Comparison of ENCODE assay signal across 9 mouse cellular contexts in the genomic region with DNA sequence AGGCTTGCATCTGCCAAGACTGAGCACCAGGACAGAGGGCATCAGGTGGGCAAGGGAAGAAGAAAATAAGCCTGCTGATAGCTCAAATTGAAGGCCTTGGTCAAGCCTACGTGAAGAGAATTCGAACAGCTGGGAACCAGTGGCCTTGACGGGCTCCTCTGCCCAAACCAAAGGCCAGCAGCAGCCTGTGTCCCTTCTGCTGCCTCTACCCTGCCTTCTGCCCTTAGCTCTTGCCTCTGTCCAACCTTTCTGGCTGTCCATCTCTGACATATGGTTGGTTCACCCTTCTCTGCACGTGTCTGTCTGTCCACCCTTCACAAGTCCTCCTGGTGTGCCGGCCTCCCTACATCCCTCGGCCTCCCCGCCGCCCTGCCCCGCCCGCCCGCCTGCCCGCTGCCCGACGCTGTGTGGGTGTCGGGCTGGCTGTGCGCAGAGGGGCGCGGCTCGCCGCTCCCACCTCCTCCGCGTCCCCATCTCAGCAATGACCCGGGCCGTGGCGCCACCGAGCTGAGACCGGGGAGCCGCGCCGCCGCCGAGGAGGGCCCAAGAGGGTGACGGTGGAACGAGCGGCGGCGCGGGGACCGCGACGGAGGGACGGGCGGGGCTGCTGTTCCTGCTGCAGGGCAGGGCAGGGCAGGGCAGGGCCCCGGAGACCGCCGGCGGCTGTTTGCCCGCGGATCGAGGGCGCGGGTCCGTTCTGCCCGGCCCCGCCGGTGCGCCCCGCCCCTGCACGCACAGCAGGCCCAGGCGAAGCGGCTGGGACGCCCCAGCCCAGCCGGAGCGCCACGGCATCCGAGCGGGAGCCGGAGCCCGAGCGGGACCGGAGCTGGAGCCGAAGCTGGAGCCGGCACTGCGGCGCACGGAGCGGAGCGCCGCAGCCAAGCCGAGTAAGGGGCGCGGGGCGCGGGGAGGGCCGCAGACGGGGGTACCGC. TPM values are rescaled to one million over a fixed set of nuclear protein-coding genes. Genes with fewer than 3 reads are reported as not detected.
DNase-seq lines count a peak whose midpoint lies in the region; ATAC-seq lines count a peak whose summit lies in the region.
"Had no signal": no experiment of that assay in that cellular context is flagged by ENCODE, and none has a peak within 500 bp of the region (broad histone marks: within the 10 kb centered on the region; RNA-seq: fewer than 3 reads in every experiment).

A gene (plus strand): TSS at position 325 of the 932 bp plus-strand sequence.

- 2% methylated on average over 74 of the region's 87 CpGs for WGBS in hindbrain, embryonic 14.5 days
- WGBS in limb, embryonic 15.5 days, result 2% methylated on average over 84 of the region's 87 CpGs
- under 1% methylated on average over 87 of the region's 87 CpGs for WGBS in midbrain, embryonic 15.5 days

- peak within 1 kb of the TSS; percentile 84 for H3K4me2 ChIP-seq in hindbrain, embryonic 14.5 days (replicated peaks)
- H3K4me2 ChIP-seq in limb, embryonic 15.5 days, result peak within 1 kb of the TSS; percentile 98
- peak within 1 kb of the TSS; percentile 97 for H3K4me2 ChIP-seq in midbrain, embryonic 15.5 days

- no peaks in the 10 kb centered on the region for H3K9me3 ChIP-seq in hindbrain, embryonic 14.5 days (ENCODE audit: control insufficient read depth, low read length)
- H3K9me3 ChIP-seq in limb, embryonic 15.5 days, result no peaks in the 10 kb centered on the region
- H3K9me3 ChIP-seq in midbrain, embryonic 15.5 days, result no peaks in the 10 kb centered on the region

- H3K4me1 ChIP-seq in brown adipose tissue, adult 24 weeks (ENCODE audit: control insufficient read depth, insufficient read depth, insufficient read length, low read length), result no peaks in the 10 kb centered on the region
- 0 out of 2 replicates have a peak, but pooled peaks cover 11% of the 10 kb centered on the region for H3K4me1 ChIP-seq in hindbrain, embryonic 14.5 days (replicated peaks; ENCODE audit: control insufficient read depth, insufficient read depth, low read length)
- peaks cover 8% of the 10 kb centered on the region; the same call in 1 of the 2 replicates for H3K4me1 ChIP-seq in limb, embryonic 15.5 days
- H3K4me1 ChIP-seq in midbrain, embryonic 15.5 days, result peaks cover 13% of the 10 kb centered on the region

- H3K36me3 ChIP-seq in hindbrain, embryonic 14.5 days (replicated peaks; ENCODE audit: control insufficient read depth, insufficient read depth), result no peaks in the 10 kb centered on the region
- no peaks in the 10 kb centered on the region for H3K36me3 ChIP-seq in limb, embryonic 15.5 days
- no peaks in the 10 kb centered on the region for H3K36me3 ChIP-seq in midbrain, embryonic 15.5 days (replicated peaks)

- peak within 1 kb of the TSS; percentile 83 for H3K9ac ChIP-seq in hindbrain, embryonic 14.5 days
- H3K9ac ChIP-seq in limb, embryonic 15.5 days, result peak within 1 kb of the TSS; percentile 55
- peak within 1 kb of the TSS; percentile 87 for H3K9ac ChIP-seq in midbrain, embryonic 15.5 days

- peak; percentile 16 for DNase-seq in kidney, adult 18-20 months
- no peak for DNase-seq in kidney, adult 8-10 months
- DNase-seq in gastrocnemius, postnatal 10 days, result peak; percentile 60
- DNase-seq in hindbrain, embryonic 14.5 days (ENCODE audit: low spot score), result peak; percentile 37
- DNase-seq in urinary bladder, postnatal 14 days (ENCODE audit: low spot score), result peak; percentile 31

- H3K27me3 ChIP-seq in hindbrain, embryonic 14.5 days (ENCODE audit: control insufficient read depth, insufficient read depth, low read length), result peaks cover 22% of the 10 kb centered on the region
- H3K27me3 ChIP-seq in limb, embryonic 15.5 days, result peaks cover 51% of the 10 kb centered on the region
- H3K27me3 ChIP-seq in midbrain, embryonic 15.5 days (replicated peaks), result peaks cover 20% of the 10 kb centered on the region

- no peak within 1 kb of the TSS for H3K27ac ChIP-seq in brown adipose tissue, adult 24 weeks (replicated peaks; ENCODE audit: low read depth, low read length)
- peak within 1 kb of the TSS; percentile 60 for H3K27ac ChIP-seq in hindbrain, embryonic 14.5 days
- H3K27ac ChIP-seq in limb, embryonic 15.5 days, result no peak within 1 kb of the TSS
- peak within 1 kb of the TSS; percentile 63 for H3K27ac ChIP-seq in midbrain, embryonic 15.5 days

- peak within 1 kb of the TSS; percentile 59 for H3K4me3 ChIP-seq in brown adipose tissue, adult 24 weeks (ENCODE audit: insufficient read depth, low read depth, low read length)
- peak within 1 kb of the TSS; percentile 66 for H3K4me3 ChIP-seq in hindbrain, embryonic 14.5 days (replicated peaks; ENCODE audit: low read length)
- peak within 1 kb of the TSS; percentile 63 for H3K4me3 ChIP-seq in limb, embryonic 15.5 days
- peak within 1 kb of the TSS; percentile 81 for H3K4me3 ChIP-seq in midbrain, embryonic 15.5 days

- ATAC-seq in hindbrain, embryonic 14.5 days (ENCODE audit: low FRiP score), result peak; percentile 87
- peak; percentile 68 for ATAC-seq in limb, embryonic 15.5 days (ENCODE audit: insufficient number of reproducible peaks, low FRiP score, low TSS enrichment, low read depth)
- peak; percentile 89 for ATAC-seq in midbrain, embryonic 15.5 days (replicated peaks)

RNA-seq across cellular contexts. Expression of the gene that starts here (rescaled TPM):
- polyA plus RNA-seq in brown adipose tissue, adult 24 weeks (2012; ENCODE audit: insufficient read depth, insufficient read length, missing spikeins), result 0.54 TPM in 1 of 2 replicates, not detected in the other
- total RNA-seq in gastrocnemius, postnatal 10 days (2021), result 1 to 10 TPM; 1.0 to 1.4 TPM
- polyA plus RNA-seq in hindbrain, embryonic 14.5 days (2014; fragmentation: Nextera tagmentation; extraction: Ambion mirVana), result 9.3 and 10.8 TPM in 2 replicates
- polyA plus RNA-seq in limb, embryonic 15.5 days (2015; fragmentation: Nextera tagmentation; extraction: Ambion mirVana), result 1.1 and 1.7 TPM in 2 replicates
- polyA plus RNA-seq in midbrain, embryonic 15.5 days (2015; fragmentation: Nextera tagmentation; extraction: Ambion mirVana), result 6.4 and 6.6 TPM in 2 replicates
- total RNA-seq: CH12.LX had no signal

Comparison
In these comparisons a context has a peak if more than half of its experiments do, and no peak if none do; other contexts are left out.
1. DNase-seq: peak in kidney, adult 18-20 months (single experiment), gastrocnemius, postnatal 10 days (single experiment), hindbrain, embryonic 14.5 days (single experiment) and urinary bladder, postnatal 14 days (single experiment); none in kidney, adult 8-10 months (0 of 2).
2. H3K27ac ChIP-seq: peak in hindbrain, embryonic 14.5 days (single experiment) and midbrain, embryonic 15.5 days (single experiment); none in brown adipose tissue, adult 24 weeks (single experiment) and limb, embryonic 15.5 days (single experiment).
3. Peak in every context shown above with its lines, with median percentiles within 50 percentile points of each other: H3K4me3 ChIP-seq, ATAC-seq, H3K4me2 ChIP-seq and H3K9ac ChIP-seq.